Mouse (Mus musculus) hindbrain, postnatal 0 days (tissue): ENCODE data around the gene Zswim2. TPM values are rescaled to one million over a fixed set of nuclear protein-coding genes. Genes with fewer than 3 reads are reported as not detected.

Source experiments
- ATAC-seq: fragments of 200-750 bp; cut with Nextera tagmentation; 2 replicates; pipeline ENCODE4 v1.8.0; 2017; ENCODE audit warnings: mild to moderate bottlenecking, moderate TSS enrichment, moderate library complexity
- DNase-seq: peaks from one replicate; pipeline ENCODE4 v3.0.0-alpha.2; 2015; ENCODE audit warnings: low spot score
- H3K27ac ChIP-seq: fragments of 300-500 bp; sonication (generic); 2 replicates; pipeline ENCODE4 v1.5.1; 2014; ENCODE audit warnings: mild to moderate bottlenecking
- H3K27me3 ChIP-seq: fragments of 300-500 bp; sonication (generic); 2 replicates; pipeline ENCODE4 v1.6.1; 2014; ENCODE audit warnings: low read length, mixed read lengths; ENCODE audit not compliant: insufficient read depth
- H3K36me3 ChIP-seq: fragments of 300-500 bp; sonication (generic); 2 replicates; pipeline ENCODE4 v1.6.1; 2014; ENCODE audit warnings: low read length, mixed read lengths; ENCODE audit not compliant: insufficient read depth
- H3K4me1 ChIP-seq: fragments of 300-500 bp; sonication (generic); 2 replicates; pipeline ENCODE4 v1.6.1; 2014; ENCODE audit warnings: antibody characterized with exemption, low read length, mixed read lengths; ENCODE audit not compliant: insufficient read depth
- H3K4me2 ChIP-seq: fragments of 300-500 bp; sonication (generic); 2 replicates; pipeline ENCODE4 v1.6.1; 2014; ENCODE audit warnings: low read depth, mild to moderate bottlenecking, low read length, moderate library complexity, mixed read lengths
- H3K4me3 ChIP-seq: fragments of 300-500 bp; sonication (generic); 2 replicates; pipeline ENCODE4 v1.5.1; 2014; ENCODE audit warnings: low read length
- H3K9ac ChIP-seq: fragments of 300-500 bp; sonication (generic); replicated peaks from 2 replicates; pipeline ENCODE4 v1.6.1; 2014; ENCODE audit warnings: mild to moderate bottlenecking, low read length, moderate library complexity, mixed read lengths
- H3K9me3 ChIP-seq: fragments of 300-500 bp; sonication (generic); 2 replicates; pipeline ENCODE4 v1.6.1; 2016; ENCODE audit warnings: low read length, mixed read lengths
- CTCF ChIP-seq: IDR thresholded peaks from 2 replicates; pipeline ENCODE4 v1.5.1; 2016; ENCODE audit warnings: antibody characterized with exemption, control low read depth, low read depth
- WGBS: fragments of 180-500 bp; shearing (Covaris S2); extraction: QIAGEN DNeasy Blood & Tissue Kit; methylation state at CpG from one replicate; pipeline ENCODE4 v1.1.7; 2014; 5-methylcytosine and 5-hydroxymethylcytosine counted together
- polyA plus RNA-seq: library from polyadenylated mRNA; unstranded; fragments of >200 nt; fragmentation: Nextera tagmentation; extraction: Ambion mirVana; gene quantifications from 2 replicates; pipeline ENCODE4 v1.2.1, GENCODE M21; 2015
- total RNA-seq: library from RNA; depleted of rRNA; stranded (reverse); fragments of >200 nt; gene quantifications from 2 replicates; pipeline ENCODE4 v1.2.3, GENCODE M21; 2014; rRNA removed

Zswim2 gene
- total and polyA plus RNA-seq, 2 experiments from 2014 or later, result not detected

- Histone ChIP-seq H3K4me1 (no peaks in the 10 kb centered on the region), H3K36me3 (no peaks in the 10 kb centered on the region), H3K27ac (no peak overlapping the region), H3K4me2 (no peak overlapping the region), H3K4me3 (no peak overlapping the region), H3K9me3 (no peaks in the 10 kb centered on the region), H3K9ac (no peak overlapping the region), H3K27me3 (no peaks in the 10 kb centered on the region)
- WGBS, result 77% methylated on average over 4 of the region's 4 CpGs
- DNase-seq (no peak), ATAC-seq (no peak)
- no peak for TF ChIP-seq CTCF
Observed at GRCm38 (mm10) chr2:83941792-83942191, 764 bp upstream of the Zswim2 start.

GRCm38 (mm10) chr2:83941378-83941777 is 350 bp upstream of the Zswim2 start:
- H3K9ac ChIP-seq, result no peak overlapping the region
- H3K4me2 ChIP-seq, result peak overlapping the region; percentile 72
- H3K4me1 ChIP-seq, result no peaks in the 10 kb centered on the region
- no peak for DNase-seq
- no peaks in the 10 kb centered on the region for H3K36me3 ChIP-seq
- 19% methylated on average over 3 of the region's 3 CpGs for WGBS
- H3K4me3 ChIP-seq, result peak overlapping the region; percentile 42
- ATAC-seq, result peak; percentile 65
- H3K27me3 ChIP-seq, result no peaks in the 10 kb centered on the region
- no peak overlapping the region for H3K27ac ChIP-seq
- H3K9me3 ChIP-seq, result no peaks in the 10 kb centered on the region
- peak; percentile 32; the same call in 1 of the 2 replicates for TF ChIP-seq CTCF

- WGBS, result 50% methylated on average over 2 of the region's 2 CpGs
- TF ChIP-seq CTCF, result no peak
- H3K4me3 ChIP-seq, result no peak overlapping the region
Observed at GRCm38 (mm10) chr2:83929478-83930088, 11.4 kb downstream of the Zswim2 start.

GRCm38 (mm10) chr2:83901896-83902540 is 39.0 kb downstream of the Zswim2 start:
- 83% methylated on average over 2 of the region's 2 CpGs for WGBS
- no peaks in the 10 kb centered on the region for H3K4me1 ChIP-seq

More at GRCm38 (mm10) chr2:83929478-83930088, 11.4 kb downstream of the Zswim2 start:
- Histone ChIP-seq H3K4me2 (no peak overlapping the region), H3K9me3 (no peaks in the 10 kb centered on the region), H3K4me1 (no peaks in the 10 kb centered on the region), H3K27me3 (no peaks in the 10 kb centered on the region), H3K9ac (no peak overlapping the region), H3K27ac (no peak overlapping the region), H3K36me3 (no peaks in the 10 kb centered on the region)
- ATAC-seq, result no peak
- DNase-seq, result no peak

GRCm38 (mm10) chr2:83893701-83894100 is 47.3 kb downstream of the Zswim2 start:
- WGBS, result 92% methylated on average over 2 of the region's 2 CpGs

More at GRCm38 (mm10) chr2:83901896-83902540, 39.0 kb downstream of the Zswim2 start:
- no peak overlapping the region for H3K9ac ChIP-seq
- H3K27me3 ChIP-seq, result no peaks in the 10 kb centered on the region
- no peaks in the 10 kb centered on the region for H3K9me3 ChIP-seq
- no peak for TF ChIP-seq CTCF
- no peak overlapping the region for H3K4me3 ChIP-seq
- ATAC-seq (no peak), DNase-seq (no peak)
- H3K27ac ChIP-seq, result no peak overlapping the region
- no peak overlapping the region for H3K4me2 ChIP-seq
- H3K36me3 ChIP-seq, result no peaks in the 10 kb centered on the region

GRCm38 (mm10) chr2:83883850-83884420 is 57.1 kb downstream of the Zswim2 start:
- DNase-seq (no peak), ATAC-seq (no peak)
- 90% methylated on average over 6 of the region's 6 CpGs for WGBS
- Histone ChIP-seq H3K4me1 (no peaks in the 10 kb centered on the region), H3K27ac (no peak overlapping the region), H3K9ac (no peak overlapping the region), H3K4me3 (no peak overlapping the region), H3K4me2 (no peak overlapping the region), H3K36me3 (peaks cover 14% of the 10 kb centered on the region), H3K27me3 (no peaks in the 10 kb centered on the region), H3K9me3 (no peaks in the 10 kb centered on the region)
- no peak for TF ChIP-seq CTCF

More at GRCm38 (mm10) chr2:83893701-83894100, 47.3 kb downstream of the Zswim2 start:
- no peaks in the 10 kb centered on the region for H3K27me3 ChIP-seq
- no peak for TF ChIP-seq CTCF
- no peak overlapping the region for H3K4me2 ChIP-seq
- no peak overlapping the region for H3K27ac ChIP-seq
- no peak overlapping the region for H3K9ac ChIP-seq
- H3K9me3 ChIP-seq, result no peaks in the 10 kb centered on the region
- no peaks in the 10 kb centered on the region for H3K36me3 ChIP-seq
- no peaks in the 10 kb centered on the region for H3K4me1 ChIP-seq
- no peak overlapping the region for H3K4me3 ChIP-seq
- ATAC-seq (no peak), DNase-seq (no peak)

Other genes with a start within 250 kb of the Zswim2 start
- 47.4 and 54.0 TPM in 2 replicates for gene Itgav, start 216.8 kb downstream of the Zswim2 start, total RNA-seq
- gene Itgav, start 216.8 kb downstream of the Zswim2 start, polyA plus RNA-seq, result 30.8 and 39.4 TPM in 2 replicates
- gene Fam171b, start 128.6 kb downstream of the Zswim2 start, total RNA-seq, result 70.3 and 75.5 TPM in 2 replicates
- gene Fam171b, start 128.6 kb downstream of the Zswim2 start, polyA plus RNA-seq, result 69.0 and 72.1 TPM in 2 replicates
- not detected in 2 replicates for gene Gm13698, start 14.5 kb upstream of the Zswim2 start, total RNA-seq
- not detected in 2 replicates for gene Gm13698, start 14.5 kb upstream of the Zswim2 start, polyA plus RNA-seq
- gene Gm13693, start 20.3 kb upstream of the Zswim2 start, total RNA-seq, result not detected in 2 replicates
- gene Gm13693, start 20.3 kb upstream of the Zswim2 start, polyA plus RNA-seq, result not detected in 2 replicates
- gene Gm13695, start 26.1 kb upstream of the Zswim2 start, total RNA-seq, result not detected in 2 replicates
- gene Gm13695, start 26.1 kb upstream of the Zswim2 start, polyA plus RNA-seq, result not detected in 2 replicates
- gene Gm13696, start 31.9 kb upstream of the Zswim2 start, total RNA-seq, result not detected in 2 replicates
- gene Gm13696, start 31.9 kb upstream of the Zswim2 start, polyA plus RNA-seq, result not detected in 2 replicates
- gene Gm13694, start 37.7 kb upstream of the Zswim2 start, total RNA-seq, result not detected in 2 replicates
- not detected in 2 replicates for gene Gm13694, start 37.7 kb upstream of the Zswim2 start, polyA plus RNA-seq
- not detected in 2 replicates for gene Gm13697, start 43.5 kb upstream of the Zswim2 start, total RNA-seq
- gene Gm13697, start 43.5 kb upstream of the Zswim2 start, polyA plus RNA-seq, result not detected in 2 replicates
- not detected in 2 replicates for gene Gm13691, start 49.3 kb upstream of the Zswim2 start, total RNA-seq
- gene Gm13691, start 49.3 kb upstream of the Zswim2 start, polyA plus RNA-seq, result not detected in 2 replicates